Mouse (Mus musculus): ENCODE measurements around the gene Cyp2w1.

DNA sequence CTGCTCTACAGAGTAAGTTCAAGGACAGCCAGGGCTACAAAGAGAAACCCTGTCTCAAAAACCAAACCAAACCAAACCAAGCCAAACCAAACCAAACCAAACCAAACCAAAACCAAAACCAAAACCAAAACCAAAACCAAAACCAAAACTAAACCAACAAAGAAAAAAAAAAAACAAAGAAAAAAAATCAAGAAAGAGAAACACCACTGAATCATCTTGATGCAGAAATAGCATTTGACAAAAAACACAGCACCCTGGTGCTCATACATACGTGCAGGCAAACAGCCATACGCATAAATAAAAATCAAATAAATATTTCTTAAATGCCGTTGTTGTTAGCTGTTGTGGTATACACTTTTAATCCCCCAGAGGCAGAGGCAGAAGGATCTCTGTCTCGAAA, 41.9 kb upstream of the Cyp2w1 start:
- TF ChIP-seq POLR2A (IDR thresholded peaks at IDR 0.05; ENCODE audit: low read depth, low read length), result no peak
- no peak for TF ChIP-seq CTCF (IDR thresholded peaks at IDR 0.05; ENCODE audit: extremely low read depth, insufficient read length, insufficient replicate concordance, low read depth, low read length)
